Mouse (Mus musculus) spleen, adult 2 months (tissue): ENCODE measurements around the gene Asap2. TPM values are rescaled to one million over a fixed set of nuclear protein-coding genes. Genes with fewer than 3 reads are reported as not detected.

Source experiments
- DNase-seq, 2 experiments: peaks; one replicate each; pipeline versions ENCODE4 v3.0.0 to v3.0.0-alpha.2; 2012 to 2021; ENCODE audit warnings: low spot score in 2 of 2, low read depth in 1 of 2
- H3K27ac ChIP-seq: fragments of 200-500 bp; 2 replicates; pipeline ENCODE4 v1.5.1; 2012; ENCODE audit warnings: low read length, inconsistent platforms; ENCODE audit not compliant: insufficient read depth
- H3K27me3 ChIP-seq: fragments of 200-500 bp; 2 replicates; pipeline ENCODE4 v1.6.1; 2012; ENCODE audit warnings: mild to moderate bottlenecking, moderate library complexity, low read length, inconsistent platforms; ENCODE audit not compliant: control insufficient read depth, insufficient read depth
- H3K36me3 ChIP-seq: fragments of 200-500 bp; 2 replicates; pipeline ENCODE4 v1.6.1; 2012; ENCODE audit warnings: mild to moderate bottlenecking, low read length, inconsistent platforms; ENCODE audit not compliant: control insufficient read depth, insufficient read depth
- H3K4me1 ChIP-seq: fragments of 200-500 bp; 2 replicates; pipeline ENCODE4 v1.6.1; 2011; ENCODE audit warnings: inconsistent platforms; ENCODE audit not compliant: control insufficient read depth, insufficient read depth, insufficient read length
- H3K4me3 ChIP-seq: fragments of 200-500 bp; 2 replicates; pipeline ENCODE4 v1.5.1; 2011; ENCODE audit warnings: mild to moderate bottlenecking, inconsistent platforms; ENCODE audit not compliant: insufficient read depth, insufficient read length; ENCODE audit errors: extremely low read depth
- CTCF ChIP-seq: fragments of 200-500 bp; IDR thresholded peaks from 2 replicates; pipeline ENCODE4 v1.5.1; 2011; ENCODE audit warnings: mild to moderate bottlenecking, inconsistent platforms; ENCODE audit not compliant: insufficient read depth, insufficient read length, insufficient replicate concordance; ENCODE audit errors: extremely low read depth
- POLR2A ChIP-seq: fragments of 200-500 bp; IDR thresholded peaks from 2 replicates; pipeline ENCODE4 v1.6.1; 2011; ENCODE audit warnings: low read depth, low read length, inconsistent platforms
- WGBS: fragments of 180-500 bp; shearing (Covaris S2); methylation state at CpG from one replicate; pipeline ENCODE4 v1.1.7; 2018; 5-methylcytosine and 5-hydroxymethylcytosine counted together
- polyA plus RNA-seq: library from polyadenylated mRNA; depleted of rRNA; stranded (reverse); fragments of >200 nt; gene quantifications from 2 replicates; pipeline ENCODE4 v1.2.3, GENCODE M21; 2012

Gene Asap2
- polyA plus RNA-seq, 1 experiment: 3.3 TPM

GRCm38 (mm10) chr12:21135651-21136461 lies 145.6 kb downstream of the Asap2 start:
- TF ChIP-seq CTCF: no peak
- TF ChIP-seq POLR2A: no peak
- 84% methylated on average over 8 of the region's 8 CpGs for WGBS
- Histone ChIP-seq H3K4me3 (no peak overlapping the region), H3K4me1 (no peaks in the 10 kb centered on the region), H3K27me3 (no peaks in the 10 kb centered on the region), H3K36me3 (no peaks in the 10 kb centered on the region), H3K27ac (no peak overlapping the region)
- no peak for DNase-seq

DNA sequence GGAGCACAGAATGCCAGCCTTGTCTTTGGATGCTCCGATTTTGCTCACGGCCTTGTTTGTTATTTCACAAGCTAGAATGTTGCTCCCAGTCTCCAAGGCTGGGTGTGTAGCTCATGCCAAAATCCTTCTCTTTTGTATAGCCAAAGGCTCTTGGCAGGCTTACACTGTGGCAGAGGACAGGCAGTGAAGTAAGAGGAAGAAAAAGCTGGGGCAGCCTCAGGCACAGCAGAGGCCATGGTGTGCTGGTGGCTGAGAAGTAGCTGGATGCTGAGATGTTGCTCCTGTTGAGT lies 146.1 kb downstream of the Asap2 start:
- WGBS: 87% methylated on average over 2 of the region's 2 CpGs
- no peaks in the 10 kb centered on the region for H3K4me1 ChIP-seq
- no peaks in the 10 kb centered on the region for H3K36me3 ChIP-seq
- TF ChIP-seq POLR2A: no peak
- TF ChIP-seq CTCF: no peak
- H3K27ac ChIP-seq: no peak overlapping the region
- no peak overlapping the region for H3K4me3 ChIP-seq
- DNase-seq: no peak
- H3K27me3 ChIP-seq: no peaks in the 10 kb centered on the region

DNA sequence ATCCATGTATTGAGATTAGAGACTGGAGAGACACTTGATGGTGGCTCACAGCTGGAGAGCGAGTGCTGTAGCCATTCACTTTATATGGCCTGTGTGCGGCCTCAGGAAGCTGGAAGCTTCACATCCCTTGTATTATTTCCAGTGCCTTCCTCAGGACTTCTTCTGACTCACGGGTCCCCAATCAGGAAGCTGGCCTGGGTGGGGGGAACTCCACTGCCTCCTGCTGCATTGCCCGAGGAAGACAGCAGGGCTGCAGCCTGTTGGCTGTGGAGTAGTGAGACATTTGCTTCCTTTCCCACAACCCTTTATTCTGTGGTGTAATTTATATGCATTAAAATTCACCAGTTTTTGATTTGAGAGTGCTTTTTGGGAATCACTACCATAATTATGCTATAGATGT lies 149.3 kb downstream of the Asap2 start:
- no peak for DNase-seq
- no peaks in the 10 kb centered on the region for H3K27me3 ChIP-seq
- H3K36me3 ChIP-seq: no peaks in the 10 kb centered on the region
- no peaks in the 10 kb centered on the region for H3K4me1 ChIP-seq
- TF ChIP-seq POLR2A (no peak), CTCF (no peak)
- H3K27ac ChIP-seq: no peak overlapping the region
- 61% methylated on average over 4 of the region's 4 CpGs for WGBS
- H3K4me3 ChIP-seq: no peak overlapping the region

DNA sequence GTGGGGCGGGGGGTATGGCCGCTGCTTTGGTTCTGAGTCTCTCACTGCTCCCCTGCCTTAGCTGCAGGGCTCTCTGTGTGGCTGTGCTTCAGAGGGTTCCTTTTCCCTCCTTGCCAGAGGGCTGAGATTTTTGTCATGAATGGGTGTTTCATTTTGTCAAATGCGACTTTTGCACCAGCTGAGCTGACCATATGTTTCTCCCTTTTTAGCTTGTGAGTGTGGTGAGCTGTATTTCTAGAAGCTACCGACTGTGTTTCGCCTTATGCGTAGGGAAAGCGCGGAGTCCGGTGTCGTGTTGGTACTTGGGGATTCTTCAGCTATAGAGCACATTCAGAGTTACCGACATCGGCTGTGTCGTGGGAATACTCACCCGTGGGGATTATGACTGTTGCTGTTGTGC lies 149.9 kb downstream of the Asap2 start:
- H3K4me3 ChIP-seq: no peak overlapping the region
- TF ChIP-seq CTCF: no peak
- TF ChIP-seq POLR2A: no peak
- no peak for DNase-seq
- H3K4me1 ChIP-seq: no peaks in the 10 kb centered on the region
- no peak overlapping the region for H3K27ac ChIP-seq
- H3K27me3 ChIP-seq: no peaks in the 10 kb centered on the region
- WGBS: 95% methylated on average over 14 of the region's 14 CpGs
- H3K36me3 ChIP-seq: no peaks in the 10 kb centered on the region

DNA sequence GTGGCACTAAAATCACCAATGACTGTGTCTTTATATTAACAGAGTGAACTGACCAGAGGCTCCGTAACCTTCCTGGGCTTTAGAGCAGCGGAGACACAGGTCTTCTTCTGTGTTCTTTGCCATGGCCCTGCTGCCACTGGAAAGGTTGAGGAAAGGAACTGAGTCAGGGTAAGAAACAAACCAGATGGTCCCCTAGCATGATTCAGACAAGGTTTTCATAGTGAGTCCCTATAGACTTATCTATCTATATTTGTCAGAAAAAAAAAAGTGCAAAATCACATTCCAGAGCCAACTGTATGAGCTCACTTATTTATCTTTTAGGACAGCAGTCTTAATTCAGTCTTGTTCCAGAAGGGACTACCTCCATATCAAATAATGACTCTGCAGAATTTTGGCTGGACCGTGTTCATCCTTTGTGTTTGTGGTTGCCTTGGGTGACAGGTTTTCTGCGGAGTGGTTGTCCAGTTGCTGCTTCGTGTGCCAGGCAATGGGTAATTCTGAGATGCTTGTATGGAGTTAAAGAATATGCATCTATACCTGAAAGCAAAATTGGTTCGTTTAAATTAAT lies 150.6 kb downstream of the Asap2 start:
- Histone ChIP-seq H3K27ac (no peak overlapping the region), H3K4me1 (no peaks in the 10 kb centered on the region), H3K27me3 (no peaks in the 10 kb centered on the region), H3K36me3 (no peaks in the 10 kb centered on the region), H3K4me3 (no peak overlapping the region)
- TF ChIP-seq POLR2A (no peak), CTCF (no peak)
- WGBS: 87% methylated on average over 6 of the region's 6 CpGs
- no peak for DNase-seq

DNA sequence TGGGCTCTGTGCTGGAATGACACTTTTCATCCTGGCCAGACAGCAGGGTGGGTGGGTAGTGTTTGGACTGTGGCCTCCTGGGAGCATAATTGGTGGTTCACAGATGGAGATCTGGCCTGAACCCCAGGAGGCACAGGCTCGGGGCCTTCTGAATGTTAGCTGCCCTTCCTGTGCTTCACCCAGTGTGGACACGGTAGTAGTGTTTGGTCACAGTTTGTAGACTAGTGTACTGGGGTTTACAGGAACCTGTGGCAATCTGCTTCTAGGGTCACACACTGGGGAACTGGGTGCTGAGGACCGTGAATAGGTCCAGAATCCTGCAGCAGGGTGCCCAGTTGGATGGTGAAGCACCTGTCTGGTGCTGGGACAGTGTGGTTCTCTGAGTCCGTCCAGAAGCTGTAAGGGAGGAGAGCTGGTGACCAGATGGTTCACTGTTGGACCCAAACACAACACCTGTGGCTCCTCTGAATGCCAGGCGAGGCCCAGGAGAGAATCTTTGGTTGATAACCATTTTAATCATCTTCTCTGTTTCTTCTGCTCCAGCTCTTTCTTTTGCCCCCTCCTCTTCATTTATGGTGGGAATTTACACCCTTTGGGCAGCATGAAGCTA lies 151.5 kb downstream of the Asap2 start:
- TF ChIP-seq CTCF: no peak
- no peak for TF ChIP-seq POLR2A
- no peaks in the 10 kb centered on the region for H3K4me1 ChIP-seq
- H3K36me3 ChIP-seq: no peaks in the 10 kb centered on the region
- no peak overlapping the region for H3K27ac ChIP-seq
- 86% methylated on average over 5 of the region's 5 CpGs for WGBS
- no peak overlapping the region for H3K4me3 ChIP-seq
- DNase-seq: no peak
- no peaks in the 10 kb centered on the region for H3K27me3 ChIP-seq
